12 mouse cellular contexts compared by ENCODE assay signal in the genomic region with DNA sequence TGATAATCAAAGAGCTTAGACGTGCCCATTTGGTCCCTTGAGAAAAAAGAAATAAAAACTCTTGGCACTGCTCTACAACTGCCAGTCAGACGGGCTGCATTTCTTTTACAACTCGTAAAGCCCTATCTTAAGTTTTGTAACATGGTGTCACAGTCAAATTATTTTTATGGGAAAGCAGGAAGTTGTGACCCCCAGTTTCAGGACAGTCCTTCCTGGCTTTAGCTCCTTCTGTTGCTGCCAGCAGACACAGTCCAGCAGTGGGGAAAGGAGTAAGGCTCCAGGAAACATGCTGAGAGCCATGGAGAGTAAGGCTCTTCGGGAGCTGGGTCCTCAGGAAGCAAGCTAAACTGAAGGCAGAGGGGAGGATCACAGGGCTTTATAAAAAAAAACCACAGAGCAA. TPM values are rescaled to one million over a fixed set of nuclear protein-coding genes. Genes with fewer than 3 reads are reported as not detected.
DNase-seq lines count a peak whose midpoint lies in the region; ATAC-seq and TF ChIP-seq lines count a peak whose summit lies in the region.
"Had no signal": no experiment of that assay in that cellular context is flagged by ENCODE, and none has a peak within 500 bp of the region (broad histone marks: within the 10 kb centered on the region; RNA-seq: fewer than 3 reads in every experiment).

No protein-coding gene starts in this region.

- no peak for TF ChIP-seq POLR2A in lung, adult 2 months (IDR thresholded peaks at IDR 0.05; ENCODE audit: borderline replicate concordance, extremely low read depth, low read depth, low read length)
- no peak for TF ChIP-seq POLR2A in olfactory bulb, adult 2 months (IDR thresholded peaks at IDR 0.05; ENCODE audit: insufficient read depth, low read depth, low read length)

- H3K9ac ChIP-seq in lung, embryonic 15.5 days: no peak overlapping the region
- no peak overlapping the region for H3K9ac ChIP-seq in kidney, embryonic 14.5 days (ENCODE audit: low read depth, low read length)

- H3K4me3 ChIP-seq in heart, embryonic 10.5 days: no peak overlapping the region
- H3K4me3 ChIP-seq in lung, embryonic 15.5 days: no peak overlapping the region
- no peak overlapping the region for H3K4me3 ChIP-seq in lung, adult 2 months (replicated peaks; ENCODE audit: extremely low read depth, low read depth, low read length)
- H3K4me3 ChIP-seq in kidney, embryonic 14.5 days (ENCODE audit: low read length): no peak overlapping the region
- no peak overlapping the region for H3K4me3 ChIP-seq in olfactory bulb, adult 2 months (ENCODE audit: insufficient read depth, low read depth, low read length)

- no peak for ATAC-seq in lung, embryonic 15.5 days (ENCODE audit: borderline replicate concordance, extremely low read depth, low FRiP score, low TSS enrichment)
- no peak for ATAC-seq in kidney, embryonic 14.5 days (ENCODE audit: low FRiP score, low TSS enrichment)

- H3K27ac ChIP-seq in heart, embryonic 10.5 days: no peak overlapping the region
- H3K27ac ChIP-seq in lung, embryonic 15.5 days: peak overlapping the region; percentile 70
- H3K27ac ChIP-seq in kidney, embryonic 14.5 days (ENCODE audit: low read depth, low read length): 0 out of 2 replicates have a peak overlapping the region, but pooled peaks have one; percentile 26
- H3K27ac ChIP-seq in olfactory bulb, adult 2 months (ENCODE audit: insufficient read depth, low read depth, low read length): 0 out of 2 replicates have a peak overlapping the region, but pooled peaks have one; percentile 61

- peak; percentile 62 to 80 for DNase-seq in heart, adult 18-20 months
- DNase-seq in heart, embryonic 10.5 days (ENCODE audit: low spot score): no peak
- DNase-seq in lung, adult 2 months: no peak
- no peak for DNase-seq in layer of hippocampus, adult 11-12 months (ENCODE audit: low spot score)
- no peak for DNase-seq in cerebellum, adult 11 months
- DNase-seq: adrenal gland, postnatal 36 days; cerebellum, postnatal 14 days had no signal

- no peak for TF ChIP-seq CTCF in lung, adult 2 months (IDR thresholded peaks at IDR 0.05; ENCODE audit: insufficient read depth, low read length)
- TF ChIP-seq CTCF in olfactory bulb, adult 2 months (IDR thresholded peaks at IDR 0.05; ENCODE audit: insufficient read depth, low read depth, low read length): no peak

- no peaks in the 10 kb centered on the region for H3K9me3 ChIP-seq in heart, embryonic 10.5 days
- no peaks in the 10 kb centered on the region for H3K9me3 ChIP-seq in lung, embryonic 15.5 days
- H3K9me3 ChIP-seq in kidney, embryonic 14.5 days (ENCODE audit: control insufficient read depth, low read length): no peaks in the 10 kb centered on the region

- no peaks in the 10 kb centered on the region for H3K36me3 ChIP-seq in heart, embryonic 10.5 days
- H3K36me3 ChIP-seq in lung, embryonic 15.5 days: peaks cover 39% of the 10 kb centered on the region
- H3K36me3 ChIP-seq in kidney, embryonic 14.5 days (ENCODE audit: control insufficient read depth, insufficient read depth, low read length): peaks cover 9% of the 10 kb centered on the region; the same call in 1 of the 2 replicates

- H3K4me1 ChIP-seq in heart, embryonic 10.5 days: peaks cover 12% of the 10 kb centered on the region
- H3K4me1 ChIP-seq in lung, embryonic 15.5 days: peaks cover 46% of the 10 kb centered on the region
- peaks cover 9% of the 10 kb centered on the region for H3K4me1 ChIP-seq in lung, adult 2 months (ENCODE audit: control insufficient read depth, insufficient read depth, low read length)
- peaks cover 24% of the 10 kb centered on the region for H3K4me1 ChIP-seq in kidney, embryonic 14.5 days (ENCODE audit: control insufficient read depth, insufficient read depth, low read length)
- H3K4me1 ChIP-seq in olfactory bulb, adult 2 months (ENCODE audit: control insufficient read depth, insufficient read depth, low read length): peaks cover 15% of the 10 kb centered on the region; the same call in 1 of the 2 replicates

- 54% methylated on average over 4 of the region's 4 CpGs for WGBS in heart, embryonic 10.5 days
- 40% methylated on average over 4 of the region's 4 CpGs for WGBS in lung, embryonic 15.5 days
- WGBS in lung, adult 2 months: 38% methylated on average over 4 of the region's 4 CpGs
- 46% methylated on average over 4 of the region's 4 CpGs for WGBS in kidney, embryonic 14.5 days
- whole genome bisulfite sequencing in olfactory bulb, adult 2 months: 44% methylated on average over 4 of the region's 4 CpGs

- H3K27me3 ChIP-seq in heart, embryonic 10.5 days (ENCODE audit: insufficient read depth, poor library complexity, severe bottlenecking): no peaks in the 10 kb centered on the region
- H3K27me3 ChIP-seq in lung, embryonic 15.5 days: no peaks in the 10 kb centered on the region
- H3K27me3 ChIP-seq in kidney, embryonic 14.5 days (ENCODE audit: control insufficient read depth, insufficient read depth, low read length): no peaks in the 10 kb centered on the region

- H3K4me2 ChIP-seq in lung, embryonic 15.5 days: no peak overlapping the region
- no peak overlapping the region for H3K4me2 ChIP-seq in kidney, embryonic 14.5 days (replicated peaks; ENCODE audit: low read depth, low read length)

RNA-seq across cellular contexts. Expression of a gene that starts 17.5 kb away (rescaled TPM):
- total RNA-seq in heart, adult 18-20 months (2021): 1 to 10 TPM; 4.8 to 6.1 TPM
- polyA plus RNA-seq in heart, embryonic 10.5 days (2016; fragmentation: Nextera tagmentation; extraction: Ambion mirVana): 0.91 and 2.9 TPM in 2 replicates
- polyA plus RNA-seq in lung, embryonic 15.5 days (2015; fragmentation: Nextera tagmentation; extraction: Ambion mirVana): 16.1 and 16.5 TPM in 2 replicates
- 10.3 and 13.8 TPM in 2 replicates for polyA plus RNA-seq in lung, adult 2 months (2012; rRNA removed)
- polyA plus RNA-seq in kidney, embryonic 14.5 days (2014; fragmentation: Nextera tagmentation; extraction: Ambion mirVana): 3.9 and 7.5 TPM in 2 replicates
- not detected in 2 replicates for polyA plus RNA-seq in olfactory bulb, adult 2 months (2012; ENCODE audit: insufficient read depth, insufficient read length, low replicate concordance, missing spikeins)

RNA-seq across cellular contexts. Expression of a gene that starts 23.2 kb away (rescaled TPM):
- 1 to 10 TPM; 7.6 to 9.6 TPM for total RNA-seq in heart, adult 18-20 months (2021)
- polyA plus RNA-seq in heart, embryonic 10.5 days (2016; fragmentation: Nextera tagmentation; extraction: Ambion mirVana): 0.05 TPM in 1 of 2 replicates, not detected in the other
- 0.67 and 1.0 TPM in 2 replicates for polyA plus RNA-seq in lung, embryonic 15.5 days (2015; fragmentation: Nextera tagmentation; extraction: Ambion mirVana)
- 22.2 and 35.3 TPM in 2 replicates for polyA plus RNA-seq in lung, adult 2 months (2012; rRNA removed)
- polyA plus RNA-seq in kidney, embryonic 14.5 days (2014; fragmentation: Nextera tagmentation; extraction: Ambion mirVana): 0.58 and 0.69 TPM in 2 replicates
- not detected in 2 replicates for polyA plus RNA-seq in olfactory bulb, adult 2 months (2012; ENCODE audit: insufficient read depth, insufficient read length, low replicate concordance, missing spikeins)

RNA-seq across cellular contexts. Expression of a gene that starts 56.1 kb away (rescaled TPM):
- not detected for total RNA-seq in heart, adult 18-20 months (2021)
- polyA plus RNA-seq in heart, embryonic 10.5 days (2016; fragmentation: Nextera tagmentation; extraction: Ambion mirVana): not detected in 2 replicates
- polyA plus RNA-seq in lung, embryonic 15.5 days (2015; fragmentation: Nextera tagmentation; extraction: Ambion mirVana): not detected in 2 replicates
- not detected in 2 replicates for polyA plus RNA-seq in lung, adult 2 months (2012; rRNA removed)
- not detected in 2 replicates for polyA plus RNA-seq in kidney, embryonic 14.5 days (2014; fragmentation: Nextera tagmentation; extraction: Ambion mirVana)
- not detected in 2 replicates for polyA plus RNA-seq in olfactory bulb, adult 2 months (2012; ENCODE audit: insufficient read depth, insufficient read length, low replicate concordance, missing spikeins)
- total RNA-seq: adrenal gland, postnatal 36 days; gastrocnemius, adult 18-20 months had no signal
- polyA plus RNA-seq: limb, embryonic 14.5 days had no signal

Comparison
In these comparisons a context has a peak if more than half of its experiments do, and no peak if none do; other contexts are left out.
1. DNase-seq: peak in heart, adult 18-20 months (2 of 2); none in heart, embryonic 10.5 days (single experiment), lung, adult 2 months (single experiment), layer of hippocampus, adult 11-12 months (single experiment) and cerebellum, adult 11 months (single experiment).
2. RNA of a gene that starts 23.2 kb away (polyA plus RNA-seq): not detected in olfactory bulb, adult 2 months and 22.2 to 35.3 TPM in lung, adult 2 months; 0.67 to 1.0 TPM in lung, embryonic 15.5 days, 0.58 to 0.69 TPM in kidney, embryonic 14.5 days and 0.05 TPM in heart, embryonic 10.5 days; every median in the first group is over 10 times any median in the second.